Mouse (Mus musculus) heart, embryonic 15.5 days (tissue): Measurements from ENCODE around the gene Rhbdd1. TPM values are rescaled to one million over a fixed set of nuclear protein-coding genes. Genes with fewer than 3 reads are reported as not detected.

Source experiments
- ATAC-seq: fragments of 200-750 bp; cut with Nextera tagmentation; replicated peaks from 2 replicates; pipeline ENCODE4 v1.8.0; 2017; ENCODE audit warnings: low read depth, moderate TSS enrichment; ENCODE audit not compliant: insufficient number of reproducible peaks, insufficient read depth, low FRiP score
- H3K27ac ChIP-seq: fragments of 300-500 bp; sonication (generic); 2 replicates; pipeline ENCODE4 v1.5.1; 2015; ENCODE audit warnings: mild to moderate bottlenecking, inconsistent platforms
- H3K27me3 ChIP-seq: fragments of 300-500 bp; sonication (generic); 2 replicates; pipeline ENCODE4 v1.6.1; 2015; ENCODE audit warnings: inconsistent platforms
- H3K36me3 ChIP-seq: fragments of 300-500 bp; sonication (generic); 2 replicates; pipeline ENCODE4 v1.6.1; 2015; ENCODE audit warnings: mild to moderate bottlenecking, inconsistent platforms
- H3K4me1 ChIP-seq: fragments of 300-500 bp; sonication (generic); replicated peaks from 2 replicates; pipeline ENCODE4 v1.6.1; 2015; ENCODE audit warnings: inconsistent platforms
- H3K4me2 ChIP-seq: fragments of 300-500 bp; sonication (generic); 2 replicates; pipeline ENCODE4 v1.6.1; 2015; ENCODE audit warnings: inconsistent platforms, mild to moderate bottlenecking, moderate library complexity
- H3K4me3 ChIP-seq: fragments of 300-500 bp; sonication (generic); 2 replicates; pipeline ENCODE4 v1.5.1; 2015; ENCODE audit warnings: mild to moderate bottlenecking, inconsistent platforms
- H3K9ac ChIP-seq: fragments of 300-500 bp; sonication (generic); 2 replicates; pipeline ENCODE4 v1.6.1; 2015; ENCODE audit warnings: mild to moderate bottlenecking, inconsistent platforms
- H3K9me3 ChIP-seq: fragments of 300-500 bp; sonication (generic); replicated peaks from 2 replicates; pipeline ENCODE4 v1.6.1; 2016; ENCODE audit warnings: inconsistent platforms
- WGBS: fragments of 180-500 bp; shearing (Covaris S2); methylation state at CpG from one replicate; pipeline ENCODE4 v1.1.7; 2015; ENCODE audit warnings: mixed read lengths; 5-methylcytosine and 5-hydroxymethylcytosine counted together
- polyA plus RNA-seq: library from polyadenylated mRNA; unstranded; fragments of >200 nt; fragmentation: Nextera tagmentation; extraction: Ambion mirVana; gene quantifications from 2 replicates; pipeline ENCODE4 v1.2.1, GENCODE M21; 2015

Gene Rhbdd1
- polyA plus RNA-seq, 1 experiment from 2014 or later: 7.6 TPM

GRCm38 (mm10) chr1:82437273-82437672 lies 121.0 kb downstream of the Rhbdd1 start:
- H3K4me3 ChIP-seq: no peak overlapping the region
- WGBS: 78% methylated on average over 3 of the region's 3 CpGs
- no peaks in the 10 kb centered on the region for H3K27me3 ChIP-seq
- no peak for ATAC-seq
- no peaks in the 10 kb centered on the region for H3K36me3 ChIP-seq
- no peaks in the 10 kb centered on the region for H3K9me3 ChIP-seq
- H3K9ac ChIP-seq: no peak overlapping the region
- H3K4me1 ChIP-seq: peaks cover 8% of the 10 kb centered on the region; the same call in 1 of the 2 replicates
- no peak overlapping the region for H3K27ac ChIP-seq
- no peak overlapping the region for H3K4me2 ChIP-seq

- no peak overlapping the region for H3K27ac ChIP-seq
- no peak for ATAC-seq
- no peaks in the 10 kb centered on the region for H3K27me3 ChIP-seq
- H3K4me2 ChIP-seq: no peak overlapping the region
- H3K4me1 ChIP-seq: peaks cover 8% of the 10 kb centered on the region; the same call in 1 of the 2 replicates
- H3K4me3 ChIP-seq: no peak overlapping the region
- 36% methylated on average over 1 of the region's 1 CpGs for WGBS
- no peaks in the 10 kb centered on the region for H3K9me3 ChIP-seq
- H3K9ac ChIP-seq: no peak overlapping the region
- H3K36me3 ChIP-seq: no peaks in the 10 kb centered on the region
Measured at GRCm38 (mm10) chr1:82440123-82440522, 123.9 kb downstream of the Rhbdd1 start.

GRCm38 (mm10) chr1:82443517-82443916 lies 127.3 kb downstream of the Rhbdd1 start:
- WGBS: 73% methylated on average over 4 of the region's 4 CpGs

GRCm38 (mm10) chr1:82446049-82446448 lies 129.8 kb downstream of the Rhbdd1 start:
- WGBS: 79% methylated on average over 7 of the region's 7 CpGs
- no peak overlapping the region for H3K4me2 ChIP-seq
- H3K4me1 ChIP-seq: no peaks in the 10 kb centered on the region
- H3K9me3 ChIP-seq: no peaks in the 10 kb centered on the region
- H3K27ac ChIP-seq: no peak overlapping the region
- H3K9ac ChIP-seq: no peak overlapping the region
- no peak for ATAC-seq
- H3K4me3 ChIP-seq: no peak overlapping the region
- H3K36me3 ChIP-seq: no peaks in the 10 kb centered on the region
- no peaks in the 10 kb centered on the region for H3K27me3 ChIP-seq

More at GRCm38 (mm10) chr1:82443517-82443916, 127.3 kb downstream of the Rhbdd1 start:
- no peak overlapping the region for H3K4me3 ChIP-seq
- no peak overlapping the region for H3K4me2 ChIP-seq
- no peak overlapping the region for H3K27ac ChIP-seq
- no peaks in the 10 kb centered on the region for H3K9me3 ChIP-seq
- ATAC-seq: no peak
- no peak overlapping the region for H3K9ac ChIP-seq
- no peaks in the 10 kb centered on the region for H3K27me3 ChIP-seq
- peaks cover 8% of the 10 kb centered on the region; the same call in 1 of the 2 replicates for H3K4me1 ChIP-seq
- H3K36me3 ChIP-seq: no peaks in the 10 kb centered on the region

DNA sequence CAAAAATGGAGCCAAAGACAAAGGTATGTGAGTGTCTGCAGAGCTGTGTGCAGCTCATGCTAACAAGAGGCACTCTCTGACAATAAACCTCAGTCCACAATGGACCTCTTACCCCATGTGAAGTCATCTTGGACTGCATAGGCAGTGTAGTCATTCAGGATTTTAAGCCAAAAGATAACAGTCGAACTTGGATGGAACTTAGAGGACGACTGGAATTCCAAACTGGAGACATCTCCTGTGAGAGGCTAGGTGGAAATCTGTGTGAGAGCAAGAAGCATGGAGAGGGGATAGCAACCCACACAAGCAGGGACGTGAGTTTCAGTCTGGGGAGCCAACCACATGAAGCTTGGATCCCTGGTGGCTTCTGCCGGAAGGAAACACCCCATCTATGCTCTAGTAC lies 133.6 kb downstream of the Rhbdd1 start:
- H3K36me3 ChIP-seq: no peaks in the 10 kb centered on the region
- H3K4me2 ChIP-seq: no peak overlapping the region
- H3K27ac ChIP-seq: no peak overlapping the region
- no peak for ATAC-seq
- no peaks in the 10 kb centered on the region for H3K9me3 ChIP-seq
- H3K4me1 ChIP-seq: no peaks in the 10 kb centered on the region
- 45% methylated on average over 4 of the region's 4 CpGs for WGBS
- H3K9ac ChIP-seq: no peak overlapping the region
- no peaks in the 10 kb centered on the region for H3K27me3 ChIP-seq
- H3K4me3 ChIP-seq: no peak overlapping the region

- H3K9me3 ChIP-seq: no peaks in the 10 kb centered on the region
- no peak overlapping the region for H3K4me2 ChIP-seq
- H3K4me1 ChIP-seq: no peaks in the 10 kb centered on the region
- no peak for ATAC-seq
- H3K27me3 ChIP-seq: no peaks in the 10 kb centered on the region
- H3K4me3 ChIP-seq: no peak overlapping the region
- H3K36me3 ChIP-seq: no peaks in the 10 kb centered on the region
- no peak overlapping the region for H3K9ac ChIP-seq
- 38% methylated on average over 6 of the region's 6 CpGs for WGBS
- H3K27ac ChIP-seq: no peak overlapping the region
Measured at GRCm38 (mm10) chr1:82451927-82452651, 135.8 kb downstream of the Rhbdd1 start.

- no peak for ATAC-seq
- 87% methylated on average over 3 of the region's 3 CpGs for WGBS
Measured at GRCm38 (mm10) chr1:82454031-82454430, 137.8 kb downstream of the Rhbdd1 start.

GRCm38 (mm10) chr1:82459350-82459749 lies 143.1 kb downstream of the Rhbdd1 start:
- Histone ChIP-seq H3K27me3 (no peaks in the 10 kb centered on the region), H3K36me3 (no peaks in the 10 kb centered on the region), H3K4me1 (no peaks in the 10 kb centered on the region), H3K4me2 (no peak overlapping the region), H3K27ac (no peak overlapping the region), H3K9ac (no peak overlapping the region), H3K4me3 (no peak overlapping the region), H3K9me3 (no peaks in the 10 kb centered on the region)
- 70% methylated on average over 4 of the region's 4 CpGs for WGBS
- ATAC-seq: no peak

More at GRCm38 (mm10) chr1:82454031-82454430, 137.8 kb downstream of the Rhbdd1 start:
- Histone ChIP-seq H3K27ac (no peak overlapping the region), H3K27me3 (no peaks in the 10 kb centered on the region), H3K4me3 (no peak overlapping the region), H3K9ac (no peak overlapping the region), H3K4me2 (no peak overlapping the region), H3K9me3 (no peaks in the 10 kb centered on the region), H3K4me1 (no peaks in the 10 kb centered on the region), H3K36me3 (no peaks in the 10 kb centered on the region)

DNA sequence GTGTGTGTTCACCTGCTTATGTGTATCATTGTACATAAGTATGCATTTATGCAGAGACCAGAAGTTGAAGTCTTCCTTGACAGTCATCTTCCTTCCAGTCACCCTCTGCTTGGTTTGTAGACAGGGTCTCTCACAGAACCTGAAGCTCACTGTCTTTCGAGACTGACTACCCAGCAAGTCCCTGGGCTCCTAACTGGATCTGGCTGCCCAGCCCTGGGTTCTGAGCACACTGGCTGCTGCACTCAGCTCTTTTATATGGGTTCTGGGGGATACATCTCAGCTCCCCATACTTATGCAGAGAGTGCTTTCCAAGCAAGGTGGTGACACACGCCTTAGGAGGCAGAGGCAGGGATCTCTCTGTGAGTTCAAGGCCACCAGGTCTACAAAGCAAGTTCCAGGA lies 143.7 kb downstream of the Rhbdd1 start:
- H3K9ac ChIP-seq: no peak overlapping the region
- no peak for ATAC-seq
- H3K9me3 ChIP-seq: no peaks in the 10 kb centered on the region
- 73% methylated on average over 2 of the region's 2 CpGs for WGBS
- H3K4me3 ChIP-seq: no peak overlapping the region
- H3K27ac ChIP-seq: no peak overlapping the region
- no peak overlapping the region for H3K4me2 ChIP-seq
- H3K4me1 ChIP-seq: no peaks in the 10 kb centered on the region
- H3K27me3 ChIP-seq: no peaks in the 10 kb centered on the region
- no peaks in the 10 kb centered on the region for H3K36me3 ChIP-seq

GRCm38 (mm10) chr1:82461041-82461440 lies 144.8 kb downstream of the Rhbdd1 start:
- H3K36me3 ChIP-seq: no peaks in the 10 kb centered on the region
- WGBS: 74% methylated on average over 4 of the region's 4 CpGs
- H3K4me1 ChIP-seq: no peaks in the 10 kb centered on the region
- no peak overlapping the region for H3K9ac ChIP-seq
- H3K9me3 ChIP-seq: no peaks in the 10 kb centered on the region
- ATAC-seq: no peak
- no peak overlapping the region for H3K4me3 ChIP-seq
- no peak overlapping the region for H3K4me2 ChIP-seq
- H3K27ac ChIP-seq: no peak overlapping the region
- no peaks in the 10 kb centered on the region for H3K27me3 ChIP-seq

GRCm38 (mm10) chr1:82465321-82465853 lies 149.1 kb downstream of the Rhbdd1 start:
- Histone ChIP-seq H3K4me2 (no peak overlapping the region), H3K9me3 (no peaks in the 10 kb centered on the region), H3K4me3 (no peak overlapping the region), H3K27ac (no peak overlapping the region), H3K27me3 (no peaks in the 10 kb centered on the region), H3K4me1 (peaks cover 3% of the 10 kb centered on the region; the same call in 1 of the 2 replicates), H3K9ac (no peak overlapping the region), H3K36me3 (no peaks in the 10 kb centered on the region)
- ATAC-seq: no peak
- 68% methylated on average over 6 of the region's 6 CpGs for WGBS

DNA sequence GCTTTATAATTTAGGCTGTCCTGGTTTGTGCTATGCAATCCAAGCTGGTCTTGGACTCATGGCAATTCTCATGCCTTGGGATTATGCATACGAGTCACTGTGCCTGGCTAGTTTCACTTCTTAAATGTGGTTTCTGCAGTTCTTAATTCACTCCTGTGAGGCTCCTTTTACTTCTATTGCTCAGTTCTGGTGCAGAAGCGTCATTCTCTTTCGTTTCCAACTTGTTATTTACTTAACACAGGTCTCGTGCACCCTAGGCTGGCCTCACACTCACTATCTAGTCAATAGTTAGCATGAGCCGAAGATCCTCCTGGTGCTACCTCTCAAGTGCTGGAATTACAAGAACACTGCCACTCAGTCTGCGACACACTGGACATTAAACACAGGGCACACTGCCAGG lies 152.6 kb downstream of the Rhbdd1 start:
- no peak overlapping the region for H3K27ac ChIP-seq
- no peaks in the 10 kb centered on the region for H3K9me3 ChIP-seq
- WGBS: 44% methylated on average over 6 of the region's 6 CpGs

More for the DNA sequence above, 152.6 kb downstream of the Rhbdd1 start:
- H3K9ac ChIP-seq: no peak overlapping the region
- no peaks in the 10 kb centered on the region for H3K36me3 ChIP-seq
- no peak for ATAC-seq
- peaks cover 3% of the 10 kb centered on the region; the same call in 1 of the 2 replicates for H3K4me1 ChIP-seq
- no peak overlapping the region for H3K4me2 ChIP-seq
- H3K27me3 ChIP-seq: no peaks in the 10 kb centered on the region
- no peak overlapping the region for H3K4me3 ChIP-seq
